Mouse (Mus musculus): Measurements from ENCODE around the gene Cers6. TPM values are rescaled to one million over a fixed set of nuclear protein-coding genes. Genes with fewer than 3 reads are reported as not detected.

Gene Cers6
- total RNA-seq, 2 experiments from 2014 or later: 5.2 to 6.3 TPM

- no peak for DNase-seq
Observed at GRCm38 (mm10) chr2:69118994-69119393, 257.8 kb downstream of the Cers6 start.

- no peak for DNase-seq
Observed at GRCm38 (mm10) chr2:69119718-69120117, 258.5 kb downstream of the Cers6 start.

GRCm38 (mm10) chr2:69121681-69122080, 260.4 kb downstream of the Cers6 start:
- DNase-seq: no peak

- DNase-seq: no peak
Observed at GRCm38 (mm10) chr2:69125425-69125824, 264.2 kb downstream of the Cers6 start.

GRCm38 (mm10) chr2:69128321-69128720, 267.1 kb downstream of the Cers6 start:
- no peak for DNase-seq

- DNase-seq: no peak
Observed at GRCm38 (mm10) chr2:69128921-69129395, 267.7 kb downstream of the Cers6 start.

GRCm38 (mm10) chr2:69129425-69130210, 268.4 kb downstream of the Cers6 start:
- DNase-seq: no peak

- no peak for DNase-seq
Observed at GRCm38 (mm10) chr2:69132046-69132445, 270.8 kb downstream of the Cers6 start.

- DNase-seq: no peak
Observed at GRCm38 (mm10) chr2:69132488-69133040, 271.3 kb downstream of the Cers6 start.

GRCm38 (mm10) chr2:69134186-69134585, 272.9 kb downstream of the Cers6 start:
- no peak for DNase-seq

GRCm38 (mm10) chr2:69134937-69135336, 273.7 kb downstream of the Cers6 start:
- DNase-seq: no peak

GRCm38 (mm10) chr2:69135661-69136576, 274.7 kb downstream of the Cers6 start, which contains the start of gene Nostrin:
Gene Nostrin (plus strand): TSS chr2:69135800.
- no peak for DNase-seq

GRCm38 (mm10) chr2:69137406-69138084, 276.3 kb downstream of the Cers6 start:
- DNase-seq: no peak

- DNase-seq: peak; percentile 13
Observed at GRCm38 (mm10) chr2:69138759-69139158, 277.5 kb downstream of the Cers6 start.

GRCm38 (mm10) chr2:69140215-69140614, 279.0 kb downstream of the Cers6 start:
- DNase-seq: no peak

GRCm38 (mm10) chr2:69140816-69141215, 279.6 kb downstream of the Cers6 start:
- no peak for DNase-seq

GRCm38 (mm10) chr2:69148691-69149090, 287.4 kb downstream of the Cers6 start:
- no peak for DNase-seq

- DNase-seq: no peak
Observed at GRCm38 (mm10) chr2:69149154-69149553, 287.9 kb downstream of the Cers6 start.

- no peak for DNase-seq
Observed at GRCm38 (mm10) chr2:69150841-69151240, 289.6 kb downstream of the Cers6 start.

GRCm38 (mm10) chr2:69155861-69156260, 294.6 kb downstream of the Cers6 start:
- DNase-seq: no peak

GRCm38 (mm10) chr2:69156283-69156682, 295.0 kb downstream of the Cers6 start:
- DNase-seq: no peak

- no peak for DNase-seq
Observed at GRCm38 (mm10) chr2:69158907-69159306, 297.7 kb downstream of the Cers6 start.

Measured in gastrocnemius, postnatal 10 days (tissue).